Mouse (Mus musculus) cerebellum, adult 8-10 months (tissue): Measurements from ENCODE around the gene Mical1.

Experiments used
- DNase-seq: peaks from one replicate; pipeline ENCODE4 v3.0.0; 2022

Mical1 gene

DNA sequence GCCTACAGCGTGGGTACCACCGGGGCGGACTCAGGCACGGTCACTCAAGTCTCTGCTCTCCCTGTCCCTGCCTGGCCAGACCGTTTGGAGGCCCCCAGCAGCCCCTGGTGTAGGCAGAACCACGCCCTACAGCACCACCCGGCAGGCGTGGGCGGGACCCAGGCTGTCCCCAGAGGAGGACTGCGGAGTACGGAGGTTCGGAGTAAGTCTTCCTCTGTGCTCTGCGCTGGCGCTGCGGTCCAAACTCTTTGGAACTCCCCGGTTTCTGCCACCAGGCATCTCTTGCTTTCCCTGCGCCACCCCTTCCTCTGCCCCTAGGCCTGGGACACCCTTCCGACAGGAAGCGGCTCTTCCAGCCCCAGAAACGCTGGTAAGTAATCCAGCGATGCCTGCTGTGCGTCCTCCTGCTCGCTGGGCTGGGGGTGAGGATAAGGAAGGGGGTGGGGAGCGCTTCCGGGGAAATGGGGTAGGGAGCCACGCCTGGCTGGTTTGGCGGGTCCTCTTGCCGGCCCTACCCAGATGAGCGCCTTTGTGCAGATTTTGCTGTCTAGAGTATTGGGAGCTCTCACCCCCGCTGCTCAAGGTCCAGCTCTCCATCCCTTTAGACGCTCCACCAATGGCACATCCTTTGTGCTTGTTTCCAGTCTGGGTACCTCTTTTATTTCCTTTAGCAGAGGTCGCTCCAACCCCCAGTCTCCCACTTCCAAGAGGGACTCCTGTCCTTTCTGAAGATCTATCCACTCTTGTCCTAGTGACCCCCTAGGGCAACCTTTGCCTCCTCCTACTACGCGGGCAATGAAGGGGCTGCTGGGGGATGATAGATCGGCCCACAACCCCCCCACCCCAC, at the start of gene Mical1:
Mical1 (plus strand) TSS at position 144 of the 847 bp plus-strand sequence.
- no peak for DNase-seq

- DNase-seq: no peak
Observed at GRCm38 (mm10) chr10:41426368-41426767, 49.7 kb upstream of the Mical1 start.

GRCm38 (mm10) chr10:41434624-41435023, 41.5 kb upstream of the Mical1 start:
- peak; percentile 39 for DNase-seq

- no peak for DNase-seq
Observed at GRCm38 (mm10) chr10:41435141-41435540, 41.0 kb upstream of the Mical1 start.

GRCm38 (mm10) chr10:41448216-41448615, 27.9 kb upstream of the Mical1 start:
- DNase-seq: no peak

- peak; percentile 50 for DNase-seq
Observed at GRCm38 (mm10) chr10:41449684-41450083, 26.4 kb upstream of the Mical1 start.

- DNase-seq: peak; percentile 96
Observed at GRCm38 (mm10) chr10:41450137-41450670, 25.9 kb upstream of the Mical1 start, which contains the start of gene Zbtb24. TSS of gene Zbtb24 (plus strand) at chr10:41450383.

- peak; percentile 13 for DNase-seq
Observed at GRCm38 (mm10) chr10:41450780-41451522, 25.2 kb upstream of the Mical1 start.

DNA sequence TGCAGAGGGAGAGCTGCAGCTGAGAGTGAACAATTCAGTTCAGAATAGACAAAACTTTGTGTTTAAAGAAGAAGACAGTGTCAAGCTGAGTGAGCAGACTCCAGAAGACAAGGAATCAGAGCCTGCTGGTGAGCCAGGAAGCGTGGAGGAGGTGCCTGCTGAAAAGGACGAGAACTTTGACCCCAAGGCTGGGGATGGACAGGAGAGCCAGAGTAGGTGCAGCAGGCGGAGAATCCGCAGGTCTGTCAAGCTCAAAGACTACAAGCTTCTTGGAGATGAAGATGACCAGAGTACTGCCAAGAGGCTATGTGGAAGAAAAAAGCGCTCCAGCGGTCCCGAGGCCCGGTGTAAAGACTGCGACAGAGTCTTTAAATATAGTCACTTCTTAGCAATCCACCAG, 24.5 kb upstream of the Mical1 start:
- DNase-seq: peak; percentile 16

- no peak for DNase-seq
Observed at GRCm38 (mm10) chr10:41452791-41453190, 23.3 kb upstream of the Mical1 start.

GRCm38 (mm10) chr10:41459990-41460389, 16.1 kb upstream of the Mical1 start:
- DNase-seq: no peak

DNA sequence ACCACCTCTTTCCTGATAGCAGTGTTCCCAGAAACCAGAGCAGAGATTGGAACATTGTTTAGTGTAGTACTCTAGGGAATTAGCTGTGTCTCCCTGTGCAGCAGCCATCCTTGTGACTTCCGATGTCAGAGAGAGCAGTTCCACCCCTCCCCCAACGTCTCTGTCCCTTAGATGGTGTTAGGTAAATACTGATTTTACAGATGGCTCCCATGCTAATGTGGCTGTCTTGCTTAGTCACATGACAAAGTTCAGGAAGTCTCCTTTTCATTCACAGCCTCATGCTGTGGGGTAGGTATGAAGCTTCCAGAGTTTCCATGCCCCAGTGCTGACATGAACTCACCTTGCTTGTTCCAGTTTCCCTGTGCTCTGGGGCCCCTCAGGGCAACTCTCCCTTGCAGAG, 15.6 kb upstream of the Mical1 start:
- DNase-seq: no peak

GRCm38 (mm10) chr10:41461057-41461722, 14.9 kb upstream of the Mical1 start:
- DNase-seq: no peak

DNA sequence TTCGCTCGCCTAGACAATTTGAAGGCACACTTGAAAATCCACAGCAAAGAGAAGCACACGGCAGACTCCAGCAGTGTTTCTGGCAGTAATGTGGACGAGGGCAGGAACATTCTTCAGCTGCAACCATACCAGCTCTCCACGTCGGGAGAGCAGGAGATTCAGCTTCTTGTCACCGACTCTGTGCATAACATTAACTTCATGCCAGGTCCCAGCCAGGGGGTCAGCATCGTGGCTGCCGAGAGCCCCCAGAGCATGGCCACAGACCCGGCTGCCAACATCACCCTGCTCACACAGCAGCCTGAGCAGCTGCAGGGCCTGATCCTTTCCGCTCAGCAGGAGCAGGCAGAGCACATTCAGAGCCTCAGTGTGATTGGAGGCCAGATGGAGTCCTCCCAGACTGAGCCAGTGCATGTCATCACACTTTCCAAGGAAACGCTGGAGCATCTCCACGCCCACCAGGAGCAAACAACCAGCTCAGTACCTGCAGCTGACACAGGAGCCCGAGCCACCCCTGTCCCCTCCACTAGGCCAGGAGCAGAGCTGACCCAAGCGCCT, 11.6 kb upstream of the Mical1 start:
- DNase-seq: no peak

DNA sequence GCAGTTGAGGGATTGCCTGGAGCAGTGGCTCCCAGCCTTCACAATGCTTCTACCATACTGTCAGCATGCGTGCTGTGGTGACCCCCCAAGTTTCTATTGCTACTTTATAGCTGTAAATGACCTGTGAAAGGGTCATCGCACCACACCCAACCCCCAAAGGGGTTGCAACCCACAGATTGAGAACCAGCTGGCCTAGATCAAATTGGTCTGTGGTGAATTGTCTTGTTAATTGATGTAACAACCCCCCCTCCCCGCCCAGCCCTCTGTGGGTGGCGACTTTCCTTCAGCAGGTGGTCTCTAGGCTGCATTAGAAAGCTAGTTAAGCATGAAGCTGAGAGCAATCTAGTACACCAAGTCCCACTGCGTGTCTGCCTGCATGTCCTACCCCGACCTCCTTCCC, 8.8 kb upstream of the Mical1 start:
- no peak for DNase-seq

DNA sequence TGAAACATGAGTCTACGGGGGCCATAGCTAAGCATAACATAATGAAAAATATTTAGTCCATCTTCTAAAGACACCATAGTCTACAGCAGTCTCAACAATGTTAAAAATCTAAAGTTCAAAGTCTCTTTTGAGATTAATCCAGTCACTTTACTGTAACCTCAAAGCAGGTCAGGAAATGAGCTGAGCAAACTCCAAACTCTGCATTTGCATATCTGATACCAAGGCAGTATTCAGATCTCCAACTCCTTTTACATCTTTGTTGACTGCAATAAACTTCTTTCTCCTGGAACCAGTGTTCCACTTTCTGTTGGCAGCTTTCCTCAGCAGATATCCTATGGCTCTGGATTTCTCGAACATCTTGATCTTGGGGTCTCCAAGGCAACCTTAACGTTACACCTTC, 5.4 kb upstream of the Mical1 start:
- DNase-seq: no peak

DNA sequence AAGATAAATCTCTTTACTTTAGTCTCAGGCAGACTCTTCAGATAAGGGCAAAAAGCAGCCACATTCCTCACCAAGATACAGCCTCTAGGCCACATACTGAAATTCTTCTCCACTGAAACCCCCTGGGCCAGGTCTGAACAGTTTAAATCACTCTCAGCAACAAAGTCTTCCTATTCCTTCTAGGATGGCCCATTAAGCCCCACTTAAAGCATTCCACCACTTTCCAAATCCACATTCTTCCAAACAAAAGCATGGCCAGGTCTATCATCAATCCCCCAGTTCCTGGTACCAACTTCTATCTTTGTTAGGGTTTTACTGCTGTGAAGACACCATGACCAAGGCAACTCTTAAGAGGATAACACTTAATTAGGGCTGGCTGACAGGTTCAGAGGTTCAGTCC, 3.6 kb upstream of the Mical1 start:
- no peak for DNase-seq

DNA sequence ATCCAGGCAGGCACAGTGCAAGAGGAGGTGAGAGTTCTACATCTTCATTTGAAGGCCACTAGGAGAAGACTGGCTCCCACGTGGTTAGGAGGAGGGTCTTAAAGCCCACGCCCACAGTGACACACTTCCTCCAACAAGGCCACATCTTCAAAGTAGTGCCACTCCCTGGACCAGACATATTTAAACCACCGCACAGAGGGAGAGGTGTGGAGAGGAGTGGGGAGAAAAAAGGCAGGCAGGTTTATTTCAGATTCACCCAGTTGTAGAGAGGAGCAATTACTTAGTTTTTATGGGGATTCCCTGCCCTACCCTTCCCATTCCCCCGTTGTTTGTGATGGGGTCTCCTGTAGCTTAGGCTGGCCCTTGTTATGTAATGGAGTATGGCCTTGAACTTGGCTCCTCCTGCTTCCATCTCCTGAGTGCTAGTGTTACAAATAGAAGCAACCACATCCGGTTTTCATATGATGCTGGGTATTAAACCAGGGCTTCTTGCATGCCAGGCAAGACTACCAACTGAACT, 3.1 kb upstream of the Mical1 start:
- DNase-seq: no peak

DNA sequence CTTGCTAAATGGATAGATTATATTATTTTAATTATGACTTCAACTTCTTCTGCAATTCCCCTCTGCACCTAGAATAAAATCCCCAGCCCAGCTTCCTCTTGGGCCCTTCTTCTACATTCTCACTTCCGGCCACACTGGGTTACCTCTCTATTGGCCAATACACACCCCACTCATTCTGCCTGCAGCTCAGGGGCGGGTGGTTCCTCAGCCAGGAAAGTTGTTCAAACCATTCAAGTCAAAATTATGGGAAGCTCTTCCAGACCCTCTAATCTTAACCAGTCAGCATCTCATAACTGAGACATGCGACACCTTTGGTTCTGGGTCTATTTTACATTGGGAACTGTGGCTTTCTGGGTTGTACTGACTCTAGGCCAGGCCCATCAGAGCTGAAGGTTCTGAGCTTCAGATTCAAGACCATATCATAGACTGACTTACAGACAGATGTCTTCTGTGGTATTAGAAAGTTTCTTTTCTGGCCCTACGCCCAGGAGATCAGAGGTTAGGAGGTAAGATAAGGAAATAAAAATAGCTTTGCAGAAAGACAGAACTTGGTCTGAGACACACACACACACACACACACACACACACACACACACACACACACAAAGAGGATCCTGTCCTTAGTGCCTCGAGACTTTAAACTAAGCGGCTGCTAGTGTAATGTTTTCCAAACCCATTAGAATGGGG, 2.2 kb upstream of the Mical1 start:
- DNase-seq: no peak

DNA sequence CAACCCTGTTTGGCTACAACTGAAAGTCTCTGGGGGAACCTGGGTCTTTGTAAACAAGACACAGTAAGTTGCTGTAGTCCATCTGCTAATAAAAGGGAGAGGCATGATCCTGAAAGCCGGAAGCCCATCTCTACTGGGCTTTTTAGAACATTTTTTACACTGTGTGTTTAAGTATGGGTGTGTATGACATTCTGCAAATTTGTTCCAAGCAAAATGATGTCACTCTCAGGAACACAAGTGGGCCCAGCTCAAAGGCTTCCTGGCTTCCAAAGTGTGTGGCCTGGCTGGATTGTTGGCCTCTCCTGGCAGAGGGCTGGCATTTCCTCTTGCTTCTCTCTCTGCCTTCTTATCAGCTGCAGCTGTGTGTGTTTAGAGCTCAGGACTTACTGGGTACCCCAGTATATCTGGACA, 1.1 kb upstream of the Mical1 start:
- DNase-seq: no peak

DNA sequence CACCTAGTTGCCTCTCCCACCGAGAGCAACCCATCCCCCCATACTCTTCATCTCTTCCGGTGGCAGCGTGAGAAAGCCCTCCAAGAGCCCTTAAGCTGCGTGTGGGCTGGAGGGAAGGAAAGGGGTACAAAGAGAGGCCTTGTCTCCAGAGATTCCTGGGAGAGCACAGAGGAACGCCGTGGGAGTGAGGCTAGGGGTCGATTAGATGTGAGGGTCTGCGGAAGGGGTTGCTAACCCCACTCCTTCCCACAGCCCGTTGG, 834 bp downstream of the Mical1 start:
- DNase-seq: no peak
